Mouse (Mus musculus): ENCODE data around the gene Sertad2.

Gene Sertad2

DNA sequence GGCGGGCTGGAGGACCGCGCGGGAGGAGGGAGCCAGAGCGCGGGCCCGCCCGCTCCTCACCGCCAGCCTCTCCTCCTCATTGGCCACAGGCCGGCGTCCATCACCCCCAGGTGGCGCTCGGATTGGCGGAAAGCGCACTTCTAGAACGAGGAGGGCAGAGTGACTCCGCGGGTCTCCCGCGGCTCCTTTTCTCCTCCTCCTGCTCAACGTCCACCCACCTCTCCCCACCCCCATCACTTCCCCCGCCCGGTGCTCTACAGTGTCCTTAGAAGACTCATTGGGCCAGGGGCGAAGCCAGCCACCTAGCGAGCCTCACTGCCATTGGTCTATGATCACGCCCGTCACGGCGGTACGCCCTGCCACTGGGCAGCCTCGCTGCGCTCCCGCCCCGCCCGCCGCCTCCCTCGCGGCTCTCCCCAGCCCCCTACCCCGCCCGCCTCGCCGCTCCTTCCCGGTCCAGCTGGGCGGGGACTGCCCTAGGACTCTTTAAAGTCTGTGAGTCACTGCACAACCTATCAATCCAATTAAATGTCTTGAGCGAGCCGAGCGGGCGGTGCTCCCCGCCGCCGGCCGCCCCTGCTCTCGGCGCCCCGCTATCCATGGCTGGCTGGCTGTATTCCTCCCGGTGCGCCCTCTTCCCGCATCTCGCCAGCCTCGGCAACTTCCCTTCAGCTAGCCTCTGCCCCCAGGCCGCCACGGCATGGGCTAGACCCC, at the start of gene Sertad2:
Gene Sertad2 (plus strand): TSS at position 515 of the 714 bp plus-strand sequence.
- DNase-seq = peak; percentile 100

DNA sequence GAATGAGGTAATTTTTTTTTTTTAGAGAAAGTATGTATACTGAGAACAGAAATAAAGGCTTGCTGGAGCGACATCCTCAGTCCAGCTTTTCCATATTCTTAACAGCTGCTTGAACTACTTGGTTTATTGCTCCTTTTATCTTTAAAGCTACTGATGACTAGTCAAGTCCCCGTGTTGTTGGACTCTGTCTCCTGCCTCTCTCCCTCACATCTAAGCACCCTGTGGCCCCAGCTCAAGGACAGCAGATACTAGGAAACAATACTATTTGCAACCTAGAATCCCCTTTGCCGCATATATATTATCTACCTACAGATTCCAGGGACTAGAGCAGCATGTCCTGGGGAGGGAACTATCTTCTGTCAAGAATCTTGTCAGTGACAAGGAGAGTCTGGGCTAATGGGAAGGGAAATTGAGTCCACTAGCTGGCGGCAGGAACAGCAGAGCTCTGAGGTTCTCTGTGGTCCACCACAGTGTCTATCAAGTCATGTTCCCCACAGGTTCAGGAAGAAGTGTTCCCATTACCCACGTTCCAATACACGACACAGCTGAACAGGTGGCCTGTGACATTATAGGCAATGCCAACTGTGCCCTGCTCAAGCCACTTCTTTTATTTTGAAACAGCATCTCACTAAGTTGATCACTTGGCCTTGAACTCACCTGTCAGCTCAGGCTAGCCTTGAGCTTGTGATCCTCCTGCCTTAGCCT, 49.0 kb upstream of the Sertad2 start:
- peak; percentile 42 for DNase-seq

DNA sequence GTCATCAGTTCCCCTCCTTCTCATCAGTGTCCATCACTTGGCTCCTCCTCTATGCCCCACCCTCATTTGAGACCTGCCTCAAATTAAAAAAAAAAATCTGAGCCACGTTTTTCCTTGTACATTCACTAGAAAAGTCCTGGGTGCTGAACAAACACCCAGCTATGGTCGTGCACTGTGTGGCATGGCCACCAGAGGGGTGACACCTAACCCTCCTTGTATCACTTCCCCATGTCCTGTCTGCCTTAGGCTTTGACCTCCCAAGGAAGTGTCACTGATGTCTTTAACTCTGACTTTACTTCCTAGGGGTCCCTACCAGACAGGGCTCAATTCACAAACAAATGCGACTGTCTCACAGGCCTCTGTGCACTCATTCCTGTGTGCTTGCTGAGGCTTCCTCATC, 42.5 kb upstream of the Sertad2 start:
- DNase-seq = no peak

DNA sequence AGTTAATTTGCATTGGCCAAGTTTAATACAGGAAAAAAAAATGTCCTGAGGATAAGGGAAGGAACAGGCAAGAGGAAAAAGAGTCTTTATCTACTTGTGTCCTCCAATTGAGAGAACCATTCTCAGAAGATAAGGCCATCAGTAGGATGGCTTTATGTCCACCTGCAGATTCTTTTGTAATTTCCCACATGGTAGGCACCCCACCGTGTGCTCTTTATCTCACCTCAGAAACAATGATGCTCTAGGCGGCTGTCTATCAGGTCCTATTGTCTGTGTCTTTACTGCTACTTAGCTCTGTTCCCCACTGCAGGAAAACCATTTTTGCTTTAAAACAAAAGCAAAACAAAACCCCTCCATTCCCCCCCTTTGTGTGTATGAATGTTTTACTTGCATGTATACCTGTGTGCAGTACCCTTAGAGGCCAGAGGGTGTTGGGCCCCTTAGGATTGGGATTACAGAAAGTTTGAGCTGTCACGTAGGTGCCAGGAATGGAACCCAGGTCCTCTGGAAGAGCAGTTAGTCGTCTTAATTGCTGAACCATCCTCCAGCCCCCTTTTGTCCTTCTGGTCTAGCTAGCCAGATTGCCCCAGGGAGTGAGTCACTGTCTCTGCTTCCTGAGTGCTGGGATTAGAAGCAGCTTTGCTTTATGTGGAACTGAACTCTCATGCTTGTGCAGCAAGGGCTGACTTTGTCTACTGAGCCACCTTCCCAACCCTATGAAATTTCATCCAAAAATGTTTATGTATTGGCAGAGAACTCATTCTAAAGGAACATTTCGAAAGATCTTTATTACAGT, 41.7 kb upstream of the Sertad2 start:
- no peak for DNase-seq

DNA sequence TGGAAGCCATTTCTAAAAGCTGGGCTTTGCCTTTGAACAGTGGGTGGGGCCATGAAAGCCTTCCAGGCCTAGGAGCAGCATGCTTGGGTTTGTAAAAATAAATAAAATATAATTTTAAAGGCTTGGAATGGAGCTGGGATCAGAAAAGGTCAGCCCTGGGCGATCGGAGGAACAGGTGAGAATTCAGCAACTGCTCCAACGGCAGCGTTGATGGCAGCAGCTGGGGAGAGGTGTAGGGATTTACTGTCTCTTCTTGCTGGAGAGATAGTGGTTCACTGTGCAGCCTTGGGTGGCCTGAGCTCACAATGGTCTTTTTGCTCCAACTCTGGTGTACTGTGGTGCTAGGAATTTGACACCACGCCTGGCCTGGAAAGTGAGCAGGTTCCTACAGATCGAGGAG, 29.5 kb upstream of the Sertad2 start:
- no peak for DNase-seq

DNA sequence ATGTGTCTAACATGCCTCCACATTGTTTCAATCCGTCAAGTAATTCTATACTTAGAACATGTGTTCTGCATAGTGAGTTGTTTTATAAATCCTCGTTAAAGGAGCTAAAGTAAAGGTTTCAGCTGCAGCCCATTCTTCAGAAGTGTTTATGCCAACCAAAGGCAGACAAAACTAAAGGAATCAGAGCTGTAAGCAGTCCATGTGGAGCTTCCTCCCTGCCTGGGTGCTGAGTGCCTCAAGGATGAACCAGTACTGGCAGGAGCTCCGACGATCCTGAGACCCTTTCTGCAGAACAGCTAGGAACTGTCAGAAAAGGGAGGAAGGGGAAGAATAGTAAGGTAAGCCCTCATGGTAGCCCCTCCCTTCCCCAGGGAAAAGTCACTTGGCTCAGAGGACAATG, 28.3 kb upstream of the Sertad2 start:
- no peak for DNase-seq

DNA sequence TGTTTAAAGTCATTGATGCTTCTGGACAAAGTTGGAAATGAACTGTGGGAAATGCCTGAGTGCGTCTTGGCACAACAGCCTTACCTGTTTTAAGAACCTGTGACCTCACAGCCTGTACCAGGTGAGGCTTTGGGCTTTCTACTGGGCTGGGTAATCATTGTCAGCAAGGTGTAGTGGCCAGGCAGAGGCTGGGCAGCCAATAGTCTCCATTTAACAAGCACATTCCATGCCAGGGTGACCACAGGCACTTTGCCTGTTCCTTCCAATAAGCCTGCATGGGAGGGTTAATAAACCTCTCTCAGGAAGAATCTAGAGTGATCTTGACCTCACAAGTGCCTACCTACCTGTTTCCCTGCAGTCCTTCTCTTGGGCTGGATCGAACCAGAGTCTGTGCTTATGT, 21.7 kb upstream of the Sertad2 start:
- no peak for DNase-seq

DNA sequence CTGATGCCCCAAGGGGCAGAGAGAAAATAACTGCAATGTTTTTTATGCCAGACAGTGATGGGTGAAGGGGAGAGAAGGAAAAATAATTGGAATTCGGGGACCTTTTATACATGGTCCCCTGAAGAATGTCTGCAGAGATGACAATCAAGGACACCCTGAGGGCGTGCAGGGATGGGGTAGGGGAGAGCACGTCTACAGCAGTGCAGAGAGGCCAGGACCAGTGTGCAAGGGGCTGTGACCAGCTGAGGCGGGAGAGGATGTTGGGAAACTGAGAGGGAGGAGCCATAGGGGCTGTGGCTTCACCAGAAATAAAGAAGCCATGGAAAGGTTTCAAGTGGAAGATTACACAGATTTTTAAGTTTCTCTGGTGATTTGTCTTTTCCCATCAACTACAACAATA, 20.3 kb upstream of the Sertad2 start:
- DNase-seq = no peak

DNA sequence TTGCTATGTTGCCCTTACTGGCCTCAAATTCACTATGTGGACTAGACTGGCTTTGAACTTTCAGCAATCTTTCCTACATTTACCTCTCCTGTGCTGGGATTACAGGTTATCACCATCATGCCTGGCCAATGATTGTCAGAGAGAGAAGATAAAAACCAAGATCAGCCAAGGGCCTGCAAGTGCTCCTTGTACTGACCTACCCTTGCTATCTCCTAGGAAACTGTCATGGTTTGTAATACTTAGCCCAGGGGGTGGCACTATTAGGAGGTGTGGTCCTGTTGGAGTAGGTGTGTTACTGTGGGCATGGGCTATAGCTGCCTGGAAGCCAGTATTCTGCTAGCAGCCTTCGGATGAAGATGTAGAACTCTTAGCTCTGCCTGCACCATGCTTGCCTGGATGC, 18.6 kb upstream of the Sertad2 start:
- DNase-seq = no peak

DNA sequence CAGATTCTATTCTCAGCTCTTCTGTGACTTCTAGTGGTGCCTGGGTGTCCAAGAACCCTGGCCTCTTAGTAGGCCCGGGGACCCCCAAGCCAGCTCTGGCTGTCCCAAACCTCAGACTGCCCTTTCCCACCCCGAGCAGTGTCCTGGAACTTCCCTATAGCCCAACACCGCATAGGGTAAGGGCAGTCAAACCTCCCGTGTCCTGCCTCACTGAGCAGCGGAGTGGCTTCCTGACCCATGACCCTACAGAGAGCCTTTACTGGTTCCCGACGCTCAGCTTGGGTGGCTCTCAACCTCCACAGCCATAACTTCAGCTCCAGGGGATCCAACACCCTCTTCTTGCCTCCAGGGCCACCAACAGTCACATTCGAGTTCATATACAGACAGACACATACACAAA, 17.1 kb upstream of the Sertad2 start:
- DNase-seq = no peak

DNA sequence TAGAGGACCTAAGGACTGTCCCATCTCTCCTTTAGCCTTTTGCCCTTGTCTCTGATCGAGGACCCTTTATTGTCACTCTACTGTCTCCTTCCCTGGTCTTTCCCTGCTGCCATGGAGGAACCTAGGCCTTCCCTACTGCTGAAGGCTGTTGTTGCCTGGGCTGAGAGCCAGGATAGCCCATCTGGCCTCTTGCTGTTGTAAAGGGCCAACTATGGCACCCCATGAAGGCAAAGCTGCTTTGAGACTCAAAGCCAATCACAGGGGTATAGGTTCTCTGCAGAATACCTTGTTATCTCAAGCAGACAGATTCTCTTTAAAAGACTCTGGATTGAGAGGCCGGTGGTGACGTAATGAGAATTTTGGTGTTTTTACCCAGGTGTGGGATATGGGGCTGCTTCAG, 15.2 kb upstream of the Sertad2 start:
- peak; percentile 23 for DNase-seq

DNA sequence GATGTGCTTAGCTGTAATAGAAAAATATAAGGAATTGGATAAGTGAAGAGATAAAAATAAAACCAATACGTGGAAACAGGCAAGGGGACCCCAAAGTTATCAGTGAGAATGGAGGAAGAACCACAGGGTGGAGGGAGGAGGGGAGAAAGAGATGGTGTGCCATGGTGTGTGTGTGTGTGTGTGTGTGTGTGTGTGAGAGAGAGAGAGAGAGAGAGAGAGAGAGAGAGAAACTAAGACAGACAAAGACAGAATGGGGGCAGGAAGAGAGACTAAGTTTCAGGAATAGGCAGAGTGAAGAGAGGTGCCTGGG, 11.4 kb upstream of the Sertad2 start:
- no peak for DNase-seq

DNA sequence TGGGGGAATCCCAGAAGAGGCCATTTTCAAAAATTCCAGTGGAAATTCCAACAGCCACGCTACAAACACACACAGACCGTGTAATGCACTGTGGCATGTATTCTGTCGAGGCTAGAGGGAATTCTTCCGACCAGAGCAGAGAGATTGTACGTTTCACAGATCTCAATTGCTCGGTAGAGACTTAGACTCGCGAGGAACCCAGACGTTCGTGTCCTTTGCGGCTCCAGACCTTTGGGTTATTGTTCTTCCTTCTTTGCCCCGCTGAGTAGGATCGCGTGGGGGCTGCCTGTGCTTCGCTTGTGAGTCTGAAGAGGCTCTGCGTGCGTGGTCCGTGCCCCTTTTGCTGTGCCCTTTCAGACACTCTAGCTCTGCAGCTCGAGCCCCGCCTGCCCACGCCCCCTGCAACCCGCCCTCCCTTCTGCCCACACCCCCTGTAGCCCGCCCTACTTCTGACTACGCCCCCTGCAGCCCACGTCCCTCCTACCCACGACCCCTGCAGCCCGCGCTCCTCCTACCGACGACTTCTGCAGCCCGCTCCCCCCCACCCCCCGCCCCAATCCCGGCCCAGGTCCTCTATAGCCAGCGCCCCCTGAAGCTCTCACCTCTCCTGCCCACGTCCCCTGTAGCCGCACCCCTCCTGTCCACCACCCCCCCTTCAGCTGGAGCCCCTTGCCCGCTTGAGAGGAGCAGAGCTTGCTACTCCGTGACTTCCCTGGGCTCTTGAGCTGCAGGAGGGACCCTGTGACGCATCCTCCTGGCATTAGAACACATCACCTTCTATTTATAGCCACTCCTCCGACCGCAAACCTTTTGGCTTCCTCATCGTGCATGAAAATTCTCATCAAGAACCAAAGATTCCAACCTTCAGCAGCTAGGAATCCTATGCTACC, 10.8 kb upstream of the Sertad2 start:
- DNase-seq = peak; percentile 98

DNA sequence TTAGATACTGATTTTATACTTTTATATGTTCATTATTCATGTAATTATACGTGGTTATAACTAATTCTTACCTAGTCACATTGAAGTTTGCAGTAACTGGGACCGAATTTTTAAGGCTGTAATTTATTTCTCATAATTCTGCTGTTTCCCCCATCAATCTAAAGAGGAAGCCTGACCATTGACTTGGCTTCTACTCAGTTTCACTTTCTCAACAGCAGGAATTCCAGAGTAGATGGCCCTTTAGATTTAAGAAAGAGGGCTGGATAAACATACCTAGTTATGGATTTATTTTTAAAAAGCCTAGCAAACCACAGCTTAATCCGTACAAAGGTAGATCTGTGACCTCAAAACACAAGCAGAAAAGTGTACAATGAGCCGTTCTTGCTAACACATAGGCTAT, 9.8 kb upstream of the Sertad2 start:
- DNase-seq = no peak

DNA sequence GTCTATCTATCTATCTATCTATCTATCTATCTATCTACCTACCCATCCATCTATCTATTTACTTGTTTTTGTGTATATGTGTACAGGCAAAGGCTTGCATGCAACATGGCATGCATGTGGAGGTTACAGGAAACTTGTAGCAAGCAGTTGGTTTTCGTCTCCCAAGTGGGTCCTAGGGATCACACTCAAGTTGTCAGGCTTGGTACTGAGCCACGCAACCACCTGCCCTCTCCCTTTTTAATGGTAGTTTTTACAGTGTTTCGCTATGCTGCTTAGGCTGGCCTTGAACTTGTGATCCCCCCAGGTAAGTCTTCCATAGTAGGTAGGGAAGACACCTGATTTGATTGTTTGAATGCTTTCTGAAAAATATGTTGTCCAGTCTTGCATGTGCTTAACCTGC, 5.8 kb upstream of the Sertad2 start:
- DNase-seq = peak; percentile 66

DNA sequence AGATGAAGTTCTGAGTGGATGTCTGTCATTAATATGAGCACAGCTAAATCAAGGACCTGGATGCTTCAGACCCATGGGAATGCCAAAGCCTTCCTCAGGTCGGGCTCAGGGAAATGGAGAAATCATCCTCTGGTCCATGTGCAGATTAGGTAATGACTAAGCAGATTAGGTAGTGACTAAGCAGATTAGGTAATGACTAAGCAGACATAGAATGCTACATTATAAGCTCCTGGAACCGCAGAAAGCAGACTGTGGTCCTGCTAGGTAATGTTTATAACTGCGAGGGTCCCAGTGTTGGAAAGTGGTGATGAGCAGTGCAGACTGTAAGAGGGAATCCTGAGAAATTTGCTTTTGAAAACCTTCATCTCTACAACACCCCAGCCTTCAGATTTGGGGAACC, 4.6 kb upstream of the Sertad2 start:
- DNase-seq = no peak

DNA sequence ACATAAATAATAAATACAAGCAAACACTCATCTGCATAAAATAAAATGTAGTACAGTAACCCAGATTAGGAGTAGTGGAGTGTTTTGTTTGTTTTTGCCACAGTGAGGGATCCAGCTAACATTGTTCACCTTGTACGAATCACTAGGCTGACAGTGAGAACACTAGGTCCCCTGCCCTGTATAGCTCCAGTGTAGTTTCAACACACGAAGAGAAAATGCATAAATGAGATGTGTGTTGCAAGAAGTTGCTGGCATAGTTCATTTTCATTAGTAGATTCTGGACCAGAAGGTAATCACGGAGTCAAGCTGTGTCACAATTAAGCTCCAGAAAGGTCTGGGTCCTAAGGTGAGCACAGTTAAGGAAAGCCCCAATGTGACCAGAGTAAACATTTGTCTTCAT, 1.8 kb upstream of the Sertad2 start:
- no peak for DNase-seq

DNA sequence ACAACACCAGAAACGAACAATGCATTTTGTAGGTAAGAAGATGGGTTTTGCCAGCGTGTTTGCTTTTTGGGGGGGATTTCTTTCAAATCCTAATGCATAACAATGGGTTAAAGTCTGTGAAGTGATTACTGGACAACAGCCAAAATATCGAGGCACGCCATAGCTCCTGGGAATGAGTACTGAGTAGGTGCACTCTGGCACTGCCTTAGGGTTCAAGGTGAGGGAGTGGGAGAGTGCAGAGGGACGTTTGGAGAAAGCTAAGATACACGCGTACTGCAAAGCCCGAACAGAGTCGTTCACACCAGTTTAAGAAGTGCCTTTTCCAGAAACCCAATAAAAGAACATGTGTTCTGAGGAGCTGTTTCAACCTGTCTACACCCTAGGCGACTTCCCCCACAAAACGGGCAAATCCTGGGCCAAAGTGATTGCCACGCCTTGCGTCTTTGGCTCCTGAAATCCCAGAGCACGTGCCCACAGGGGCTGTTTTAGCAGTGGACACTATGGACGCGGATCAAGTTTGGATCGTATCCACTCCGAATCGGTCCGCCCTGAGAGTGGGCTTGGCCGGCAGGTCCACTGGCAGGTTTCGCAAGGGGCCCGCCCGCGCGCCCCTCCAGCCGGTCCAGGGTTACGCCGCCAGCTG, 937 bp upstream of the Sertad2 start:
- no peak for DNase-seq

DNA sequence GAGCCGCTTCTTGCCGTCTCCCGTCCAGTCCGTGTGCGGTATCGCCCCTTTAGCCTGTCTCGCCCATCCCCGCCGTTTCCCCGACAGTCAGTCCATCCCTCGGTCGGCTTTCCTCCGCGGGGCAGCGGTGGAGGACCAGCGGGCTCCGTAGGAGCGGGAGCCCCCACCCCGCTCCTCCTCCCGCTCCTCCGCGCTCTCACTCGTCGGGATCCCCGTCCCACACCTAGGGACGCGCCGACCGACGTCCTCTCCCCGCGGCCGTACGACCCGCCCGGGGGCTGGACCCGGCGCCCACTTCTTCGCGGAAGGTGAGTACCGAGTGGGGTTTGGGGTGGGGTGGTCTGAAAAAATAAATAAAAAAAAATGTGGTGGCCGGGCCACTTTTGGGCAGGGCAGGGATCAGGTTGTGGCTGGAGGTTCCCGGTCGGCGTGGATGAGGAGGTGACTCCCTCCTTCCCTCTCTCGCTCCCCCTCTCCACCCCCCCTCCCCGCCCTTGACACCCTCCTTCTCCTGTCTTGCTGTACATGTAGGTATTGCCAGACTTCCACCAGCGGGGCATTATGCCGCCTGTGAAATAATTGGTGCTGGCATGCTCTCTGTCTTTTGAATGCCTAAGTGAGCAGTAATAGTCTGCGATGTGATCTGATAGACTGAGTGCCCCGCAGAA, 534 bp downstream of the Sertad2 start:
- DNase-seq = no peak

DNA sequence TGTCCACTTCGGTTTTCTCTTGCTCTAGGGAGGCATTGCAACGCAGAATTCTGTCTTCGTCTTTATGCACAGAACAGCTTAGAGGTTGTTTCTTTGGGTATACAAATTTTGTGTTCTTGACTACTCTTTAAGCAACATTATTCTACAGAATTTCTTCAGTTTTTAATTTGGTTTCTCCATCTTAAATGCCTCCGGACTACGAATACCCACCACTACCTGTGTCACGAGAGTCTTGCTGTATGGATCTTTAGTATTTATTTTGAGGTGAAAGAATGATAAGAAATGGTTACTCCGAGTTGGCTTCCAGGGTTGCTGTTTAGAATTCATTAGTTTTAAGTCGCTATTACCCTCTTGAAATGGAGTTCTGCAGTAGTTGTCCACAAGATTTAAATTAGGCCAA, 1.3 kb downstream of the Sertad2 start:
- peak; percentile 14 for DNase-seq

DNA sequence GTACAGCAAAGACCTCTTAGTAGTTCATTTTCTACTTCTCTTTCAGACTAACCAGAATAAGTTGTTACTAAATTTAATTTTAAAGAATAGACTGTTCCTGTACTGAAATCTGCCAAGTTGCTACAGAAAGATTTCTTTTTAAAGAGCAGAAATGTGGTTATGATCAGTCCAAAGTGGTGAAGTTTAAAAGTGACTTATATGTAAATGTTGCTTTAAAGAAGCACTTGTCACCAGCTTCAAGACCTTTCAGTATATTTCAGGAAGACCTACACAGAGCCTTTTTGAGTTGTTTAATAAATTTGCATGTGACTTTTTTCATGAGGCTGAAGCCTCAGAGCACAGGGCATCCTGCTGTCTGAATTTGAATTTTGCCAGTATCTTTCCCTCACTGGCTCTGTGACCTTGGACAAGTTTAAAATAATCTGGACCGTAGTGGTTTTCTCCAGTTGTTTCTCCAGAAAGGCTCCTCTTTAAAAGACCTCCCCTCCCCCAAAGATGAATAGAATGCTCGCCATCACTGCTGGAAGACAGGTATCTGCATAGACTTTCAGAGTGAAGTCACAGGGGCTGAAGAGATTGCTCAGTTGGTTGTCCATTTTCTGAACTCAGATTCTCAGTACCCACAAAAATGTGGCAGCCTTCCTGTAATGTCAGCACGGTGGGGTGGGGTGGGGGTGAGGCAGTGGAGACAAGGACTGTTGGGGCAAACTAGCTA, 1.9 kb downstream of the Sertad2 start:
- DNase-seq = no peak

Measured in heart, adult 11 months (tissue).